Mouse (Mus musculus): ENCODE data around the gene Kat2a. TPM values are rescaled to one million over a fixed set of nuclear protein-coding genes. Genes with fewer than 3 reads are reported as not detected.
A peak's percentile ranks its signal among the peaks of the same experiment; 100 is the strongest.

The Kat2a gene
- polyA plus RNA-seq, 1 experiment from 2014 or later, result 65.2 TPM

DNA sequence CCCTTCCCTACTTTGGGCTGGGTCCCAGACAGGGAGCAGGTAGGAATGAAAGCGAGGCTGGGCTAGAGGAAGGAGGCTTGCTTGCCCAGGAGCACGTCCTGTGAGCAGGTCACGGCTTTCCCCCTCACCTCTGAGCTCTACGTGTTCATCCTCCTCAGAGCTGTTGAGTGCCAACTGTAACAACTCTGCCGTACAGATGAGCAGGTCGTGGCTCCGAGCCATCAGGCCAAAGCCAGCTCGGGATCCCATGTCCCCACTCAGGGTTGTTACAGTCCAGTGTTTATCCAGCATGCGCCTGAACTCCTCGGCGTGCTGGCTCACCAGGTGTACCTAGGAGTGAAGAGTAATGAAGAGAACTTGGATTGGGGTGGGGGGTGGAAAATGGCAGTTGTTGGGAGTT is 8.9 kb downstream of the Kat2a start:
- no peak overlapping the region for H3K4me3 ChIP-seq (replicated peaks)
- H3K4me2 ChIP-seq, result no peak overlapping the region
- H3K27ac ChIP-seq, result no peak overlapping the region
- H3K9me3 ChIP-seq, result no peaks in the 10 kb centered on the region
- peaks cover 6% of the 10 kb centered on the region for H3K4me1 ChIP-seq
- peaks cover 41% of the 10 kb centered on the region for H3K36me3 ChIP-seq (replicated peaks)
- WGBS, result 73% methylated on average over 11 of the region's 11 CpGs
- H3K27me3 ChIP-seq, result peaks cover 9% of the 10 kb centered on the region; the same call in 1 of the 2 replicates
- no peak overlapping the region for H3K9ac ChIP-seq
- no peak for ATAC-seq (ENCODE audit: low FRiP score)

DNA sequence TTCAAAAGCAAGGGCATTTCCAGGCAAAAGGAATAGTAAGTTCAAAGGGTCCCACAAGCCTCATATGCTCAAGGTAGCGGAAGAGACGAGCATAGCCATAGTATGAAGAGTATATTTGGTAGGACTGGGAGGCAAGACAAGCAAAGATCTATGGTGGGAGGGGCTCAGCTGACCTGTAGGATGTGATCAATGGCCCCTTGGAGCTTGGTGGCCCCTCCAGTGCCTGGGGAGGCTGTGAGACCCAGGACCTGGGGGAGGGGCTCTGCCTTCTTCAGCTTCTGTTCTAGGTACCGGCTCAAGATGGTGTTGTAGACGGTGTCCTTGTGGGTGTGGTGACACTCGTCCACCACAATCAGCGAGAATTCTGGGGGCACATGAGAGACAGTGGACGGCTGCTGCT is 9.4 kb downstream of the Kat2a start:
- H3K27me3 ChIP-seq, result peaks cover 9% of the 10 kb centered on the region; the same call in 1 of the 2 replicates
- peaks cover 6% of the 10 kb centered on the region for H3K4me1 ChIP-seq
- H3K4me3 ChIP-seq (replicated peaks), result no peak overlapping the region
- no peaks in the 10 kb centered on the region for H3K9me3 ChIP-seq
- peaks cover 37% of the 10 kb centered on the region for H3K36me3 ChIP-seq (replicated peaks)
- H3K4me2 ChIP-seq, result peak overlapping the region; percentile 29
- H3K27ac ChIP-seq, result no peak overlapping the region
- ATAC-seq (ENCODE audit: low FRiP score), result peak; percentile 14; the same call in 1 of the 2 replicates
- 53% methylated on average over 7 of the region's 7 CpGs for WGBS
- H3K9ac ChIP-seq, result no peak overlapping the region

DNA sequence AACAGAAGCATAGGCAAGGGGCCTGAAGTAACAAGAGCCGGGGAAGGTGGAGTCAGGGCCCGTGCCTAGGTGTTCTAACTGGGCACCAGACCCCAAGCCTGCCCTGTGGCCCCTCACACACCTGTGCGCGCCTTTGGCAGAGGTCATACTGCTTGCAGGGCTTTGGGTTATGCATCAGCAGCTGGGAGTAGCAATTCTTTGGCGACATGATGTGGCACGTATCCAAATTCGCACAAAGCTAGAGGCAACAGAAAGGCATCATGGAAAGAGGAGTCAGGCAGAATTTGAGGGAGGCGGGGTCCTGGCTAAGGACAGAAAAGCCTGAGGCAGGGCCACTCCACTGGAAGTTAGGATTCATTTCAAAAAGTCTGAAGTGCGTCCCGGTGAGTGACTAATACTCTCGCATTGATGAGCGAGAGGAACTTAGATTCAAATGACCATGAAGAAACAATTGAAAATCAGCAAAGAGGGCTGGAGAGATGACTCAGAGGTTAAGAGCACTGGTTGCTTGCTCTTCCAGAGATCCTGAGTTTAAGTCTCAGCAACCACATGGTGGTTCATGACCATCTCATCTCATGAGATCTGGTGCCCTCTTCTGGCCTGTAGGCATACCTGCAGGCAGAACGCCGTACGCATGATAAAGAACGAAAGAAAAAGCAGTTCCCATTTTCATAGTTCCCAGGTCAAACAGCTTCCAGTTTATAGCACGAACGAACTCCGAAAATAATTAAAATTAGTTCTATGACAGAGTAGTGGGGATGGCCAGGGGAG is 10.0 kb downstream of the Kat2a start:
- whole genome bisulfite sequencing, result 36% methylated on average over 19 of the region's 19 CpGs
- Histone ChIP-seq H3K4me3 (replicated peaks) (no peak overlapping the region), H3K27ac (no peak overlapping the region), H3K27me3 (peaks cover 9% of the 10 kb centered on the region; the same call in 1 of the 2 replicates), H3K9me3 (no peaks in the 10 kb centered on the region), H3K9ac (no peak overlapping the region), H3K4me2 (peak overlapping the region; percentile 29), H3K4me1 (peaks cover 6% of the 10 kb centered on the region), H3K36me3 (replicated peaks) (peaks cover 30% of the 10 kb centered on the region)
- 0 out of 2 replicates have a peak, but pooled peaks have one; percentile 20 for ATAC-seq (ENCODE audit: low FRiP score)

DNA sequence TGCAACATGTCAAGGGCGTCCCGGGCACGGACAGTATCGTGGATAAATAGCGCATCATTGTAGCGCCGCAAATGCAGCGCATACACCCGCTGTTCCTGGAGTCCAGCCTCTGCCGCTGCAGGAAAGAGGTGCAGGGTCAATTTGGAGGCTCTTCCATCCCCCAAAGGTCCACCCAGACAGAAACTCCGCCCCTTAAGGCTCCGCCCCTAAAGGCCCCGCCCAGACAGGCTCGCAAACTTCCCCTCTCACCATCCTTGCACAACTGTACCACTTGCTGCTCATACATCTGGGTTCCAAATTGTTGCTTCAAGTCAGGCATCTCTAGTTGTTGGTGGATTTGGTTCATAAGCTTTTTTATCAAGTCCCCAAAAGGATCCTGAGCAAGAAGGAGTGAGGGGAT is 11.0 kb downstream of the Kat2a start:
- WGBS, result 5% methylated on average over 14 of the region's 14 CpGs
- no peak for ATAC-seq (ENCODE audit: low FRiP score)

DNA sequence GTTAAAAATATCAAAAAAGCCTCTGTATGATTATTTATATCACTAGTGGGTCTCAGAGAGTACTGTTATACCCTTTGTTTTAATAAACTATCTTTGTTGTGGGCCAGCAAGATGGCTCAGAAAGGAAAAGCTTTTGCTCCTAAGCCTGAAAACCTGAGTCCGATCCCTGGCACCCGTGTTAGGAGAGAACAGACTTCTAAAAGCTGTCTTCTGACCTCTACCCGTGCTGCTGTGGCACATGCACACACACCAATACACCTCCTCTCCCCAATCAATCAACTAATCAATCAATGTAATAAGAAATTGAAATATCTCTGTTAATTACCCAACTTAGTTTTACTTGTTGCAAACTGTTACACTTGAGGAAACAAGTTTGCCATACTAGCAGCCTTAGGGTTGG is 11.6 kb downstream of the Kat2a start:
- no peak overlapping the region for H3K4me2 ChIP-seq
- peaks cover 9% of the 10 kb centered on the region; the same call in 1 of the 2 replicates for H3K27me3 ChIP-seq
- no peak overlapping the region for H3K4me3 ChIP-seq (replicated peaks)
- WGBS, result 78% methylated on average over 3 of the region's 3 CpGs
- no peak overlapping the region for H3K9ac ChIP-seq
- H3K36me3 ChIP-seq (replicated peaks), result peaks cover 15% of the 10 kb centered on the region
- peaks cover 6% of the 10 kb centered on the region for H3K4me1 ChIP-seq
- no peak overlapping the region for H3K27ac ChIP-seq
- no peak for ATAC-seq (ENCODE audit: low FRiP score)
- no peaks in the 10 kb centered on the region for H3K9me3 ChIP-seq

More for the DNA sequence above, 11.0 kb downstream of the Kat2a start:
- no peak overlapping the region for H3K9ac ChIP-seq
- H3K36me3 ChIP-seq (replicated peaks), result peaks cover 21% of the 10 kb centered on the region
- peak overlapping the region; percentile 39 for H3K4me2 ChIP-seq
- H3K27ac ChIP-seq, result no peak overlapping the region
- peaks cover 9% of the 10 kb centered on the region; the same call in 1 of the 2 replicates for H3K27me3 ChIP-seq
- peaks cover 6% of the 10 kb centered on the region for H3K4me1 ChIP-seq
- no peaks in the 10 kb centered on the region for H3K9me3 ChIP-seq
- H3K4me3 ChIP-seq (replicated peaks), result peak overlapping the region; percentile 5; the same call in 1 of the 2 replicates

DNA sequence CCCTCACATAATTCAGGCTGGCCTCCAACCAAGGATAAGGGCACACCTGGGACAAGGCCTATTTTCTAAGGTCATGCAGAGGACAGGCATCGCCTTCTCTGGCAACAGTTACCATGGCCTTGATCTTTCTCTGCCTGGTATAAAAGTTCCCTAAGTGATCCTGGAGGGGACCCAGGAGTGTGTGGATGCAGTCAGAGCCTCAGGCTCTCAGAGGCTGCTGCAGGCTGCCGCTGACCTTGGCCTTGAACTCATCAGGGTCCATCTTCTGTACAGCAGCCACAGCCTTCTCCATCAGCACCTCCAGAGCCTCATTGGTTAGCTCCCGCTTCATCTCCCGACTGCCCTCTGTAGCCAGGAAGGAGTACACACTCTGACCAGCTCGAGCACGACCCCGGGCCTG is 14.3 kb downstream of the Kat2a start:
- peaks cover 6% of the 10 kb centered on the region for H3K4me1 ChIP-seq
- H3K27me3 ChIP-seq, result peaks cover 21% of the 10 kb centered on the region
- H3K36me3 ChIP-seq (replicated peaks), result no peaks in the 10 kb centered on the region
- no peak for ATAC-seq (ENCODE audit: low FRiP score)
- no peak overlapping the region for H3K4me2 ChIP-seq
- no peaks in the 10 kb centered on the region for H3K9me3 ChIP-seq
- no peak overlapping the region for H3K27ac ChIP-seq
- WGBS, result 78% methylated on average over 7 of the region's 7 CpGs
- no peak overlapping the region for H3K9ac ChIP-seq
- H3K4me3 ChIP-seq (replicated peaks), result no peak overlapping the region

DNA sequence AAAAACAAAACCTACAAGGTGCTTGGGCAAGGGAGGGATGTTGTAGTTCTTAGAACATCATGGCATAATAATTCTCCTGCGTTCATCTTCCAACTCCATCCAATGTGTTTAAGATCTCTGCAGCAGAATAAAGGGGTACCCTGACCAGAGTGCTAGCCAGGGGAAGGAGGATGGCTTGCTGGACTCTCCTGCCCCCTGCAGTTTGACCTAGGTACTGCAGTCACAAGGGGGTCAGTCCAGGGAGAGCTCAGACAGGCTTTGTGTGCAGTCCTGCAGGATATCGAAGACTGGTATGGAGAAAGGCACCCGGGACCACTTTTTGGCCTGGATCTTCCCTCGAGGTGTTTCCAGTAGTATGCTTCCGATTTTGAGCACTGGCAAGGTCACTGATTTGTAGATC is 17.3 kb downstream of the Kat2a start:
- WGBS, result 34% methylated on average over 5 of the region's 5 CpGs
- Histone ChIP-seq H3K4me1 (peaks cover 12% of the 10 kb centered on the region), H3K4me2 (no peak overlapping the region), H3K9ac (no peak overlapping the region), H3K36me3 (replicated peaks) (no peaks in the 10 kb centered on the region), H3K27me3 (peaks cover 39% of the 10 kb centered on the region), H3K9me3 (no peaks in the 10 kb centered on the region), H3K27ac (no peak overlapping the region), H3K4me3 (replicated peaks) (no peak overlapping the region)
- no peak for ATAC-seq (ENCODE audit: low FRiP score)

DNA sequence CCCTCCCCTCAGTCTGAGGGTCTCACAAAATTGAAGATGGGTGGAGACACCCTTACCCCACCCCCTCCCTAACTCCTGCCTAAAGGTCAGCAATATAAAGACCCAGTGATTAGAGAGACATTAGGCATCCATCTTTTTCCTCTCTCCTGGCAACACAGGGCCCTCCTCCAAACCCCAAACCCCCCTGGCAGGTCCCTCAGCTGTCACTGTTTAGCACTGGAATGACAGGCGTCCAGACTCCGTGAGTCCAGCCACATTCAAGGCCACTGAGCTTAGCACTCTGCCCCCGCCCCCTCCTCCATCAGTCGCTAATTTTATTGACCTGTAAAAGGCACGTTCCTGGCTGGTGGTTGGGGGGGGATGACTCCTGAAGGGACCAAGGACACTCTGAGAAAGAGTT is 19.1 kb downstream of the Kat2a start:
- Histone ChIP-seq H3K9ac (no peak overlapping the region), H3K4me2 (no peak overlapping the region), H3K36me3 (replicated peaks) (no peaks in the 10 kb centered on the region), H3K4me3 (replicated peaks) (no peak overlapping the region), H3K27me3 (peaks cover 39% of the 10 kb centered on the region), H3K9me3 (no peaks in the 10 kb centered on the region), H3K27ac (no peak overlapping the region), H3K4me1 (peaks cover 12% of the 10 kb centered on the region)
- 36% methylated on average over 5 of the region's 5 CpGs for WGBS
- no peak for ATAC-seq (ENCODE audit: low FRiP score)

DNA sequence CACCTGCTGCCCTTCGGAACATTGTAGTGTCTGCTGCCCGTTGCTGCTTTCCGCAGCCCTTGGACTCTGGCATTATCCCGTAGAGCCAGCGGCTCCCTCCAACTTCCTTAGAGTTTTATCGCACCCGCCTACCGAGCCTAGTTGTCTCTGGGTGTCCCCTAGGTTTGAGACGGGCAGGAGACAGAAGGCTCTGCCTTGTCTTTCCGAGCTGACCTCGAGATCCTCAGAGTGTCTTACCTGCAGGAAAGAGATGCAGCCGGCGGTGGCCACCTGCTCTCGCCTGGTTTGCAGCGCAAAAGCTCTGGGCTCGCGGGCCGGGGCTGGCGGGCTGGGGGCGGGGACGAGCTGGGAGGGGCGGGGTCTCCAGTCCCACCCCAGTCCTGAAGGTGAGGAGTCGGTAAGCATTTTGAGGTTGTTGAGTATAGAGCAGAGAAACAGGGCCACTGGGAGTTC is 20.1 kb downstream of the Kat2a start, which contains the start of gene Zfp385c:
Gene Zfp385c (minus strand): TSS at position 292 of the 453 bp plus-strand sequence.
- H3K9ac ChIP-seq, result 0 out of 2 replicates have a peak within 1 kb of the TSS, but pooled peaks have one; percentile 25
- H3K9me3 ChIP-seq, result no peaks in the 10 kb centered on the region
- 2% methylated on average over 23 of the region's 23 CpGs for WGBS

DNA sequence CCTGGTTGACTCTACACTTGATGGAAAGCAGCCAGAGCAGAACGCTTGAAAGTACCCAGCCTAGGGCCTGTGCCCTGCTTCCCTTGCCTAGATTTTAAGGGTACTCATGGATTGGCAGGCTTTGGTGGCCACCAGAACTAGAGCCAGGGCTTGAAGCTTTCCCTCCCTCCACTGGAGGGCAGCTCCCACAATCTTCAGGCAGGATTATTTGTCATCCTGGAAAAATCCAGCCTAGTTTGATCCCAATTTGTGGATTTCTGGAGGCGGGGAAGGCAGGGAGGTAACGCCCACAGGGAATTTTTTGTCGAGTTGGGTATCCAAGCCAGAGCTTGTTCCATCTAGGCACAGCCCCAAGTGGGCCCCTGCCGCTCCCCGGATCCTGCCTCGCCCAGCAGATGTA is 21.9 kb downstream of the Kat2a start:
- H3K9me3 ChIP-seq, result no peaks in the 10 kb centered on the region
- no peak for ATAC-seq (ENCODE audit: low FRiP score)
- H3K27me3 ChIP-seq, result peaks cover 44% of the 10 kb centered on the region
- no peak overlapping the region for H3K27ac ChIP-seq
- 70% methylated on average over 7 of the region's 7 CpGs for WGBS
- no peak overlapping the region for H3K9ac ChIP-seq
- H3K4me3 ChIP-seq (replicated peaks), result no peak overlapping the region
- no peak overlapping the region for H3K4me2 ChIP-seq
- H3K36me3 ChIP-seq (replicated peaks), result no peaks in the 10 kb centered on the region
- H3K4me1 ChIP-seq, result peaks cover 12% of the 10 kb centered on the region

More for the DNA sequence above, 20.1 kb downstream of the Kat2a start, which contains the start of gene Zfp385c:
- H3K27ac ChIP-seq, result no peak within 1 kb of the TSS
- H3K4me1 ChIP-seq, result peaks cover 12% of the 10 kb centered on the region
- H3K4me2 ChIP-seq, result peak within 1 kb of the TSS; percentile 52
- peak within 1 kb of the TSS; percentile 29 for H3K4me3 ChIP-seq (replicated peaks)
- H3K27me3 ChIP-seq, result peaks cover 41% of the 10 kb centered on the region
- ATAC-seq (ENCODE audit: low FRiP score), result no peak
- no peaks in the 10 kb centered on the region for H3K36me3 ChIP-seq (replicated peaks)

DNA sequence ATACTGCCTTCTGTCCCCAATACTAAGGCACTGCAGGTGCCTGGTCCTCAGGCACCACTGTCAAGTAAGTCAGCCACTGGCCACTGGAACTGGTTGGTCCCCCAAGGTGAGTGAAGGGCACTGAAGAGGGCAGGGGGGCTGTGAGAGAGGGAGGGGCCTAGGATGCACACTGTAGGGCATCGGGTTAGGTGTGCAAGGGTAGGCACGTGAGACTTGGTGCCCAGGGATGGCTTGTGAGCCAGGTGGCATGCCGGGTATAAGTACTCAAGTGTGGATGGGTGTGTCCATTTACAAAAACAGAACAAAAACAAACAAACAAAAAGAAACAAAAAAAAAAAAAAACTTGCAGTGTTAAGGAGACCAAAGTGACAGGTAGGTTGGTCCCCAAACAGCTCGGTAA is 23.8 kb downstream of the Kat2a start:
- no peaks in the 10 kb centered on the region for H3K36me3 ChIP-seq (replicated peaks)
- no peak overlapping the region for H3K4me3 ChIP-seq (replicated peaks)
- H3K27me3 ChIP-seq, result peaks cover 37% of the 10 kb centered on the region
- no peak overlapping the region for H3K27ac ChIP-seq
- H3K4me2 ChIP-seq, result no peak overlapping the region
- no peak for ATAC-seq (ENCODE audit: low FRiP score)
- H3K9ac ChIP-seq, result no peak overlapping the region
- peaks cover 12% of the 10 kb centered on the region for H3K4me1 ChIP-seq
- WGBS, result 73% methylated on average over 4 of the region's 4 CpGs
- no peaks in the 10 kb centered on the region for H3K9me3 ChIP-seq

DNA sequence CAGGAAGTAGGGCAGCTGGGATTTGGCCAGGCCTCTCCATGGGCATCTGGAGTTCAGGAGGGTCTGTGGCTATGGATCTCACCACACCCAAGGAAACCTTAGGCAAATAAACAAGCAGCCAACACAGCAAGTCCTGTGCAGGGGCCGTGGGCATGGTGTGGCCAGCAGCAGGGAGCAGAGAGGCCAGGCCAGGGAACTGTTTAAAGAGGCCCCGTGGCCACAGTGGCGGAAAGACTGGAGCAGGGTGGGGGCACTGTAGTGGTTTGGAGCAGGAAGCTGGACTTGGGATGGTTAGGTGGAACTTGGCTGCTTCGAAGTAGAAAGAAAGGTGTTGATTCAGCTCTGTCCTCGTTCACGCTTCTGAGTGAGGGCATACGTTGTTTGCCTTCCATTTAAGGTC is 25.0 kb downstream of the Kat2a start:
- no peaks in the 10 kb centered on the region for H3K9me3 ChIP-seq
- H3K4me1 ChIP-seq, result peaks cover 6% of the 10 kb centered on the region
- no peak overlapping the region for H3K27ac ChIP-seq
- no peak overlapping the region for H3K9ac ChIP-seq
- WGBS, result 88% methylated on average over 7 of the region's 7 CpGs
- no peak overlapping the region for H3K4me3 ChIP-seq (replicated peaks)
- H3K36me3 ChIP-seq (replicated peaks), result no peaks in the 10 kb centered on the region
- H3K27me3 ChIP-seq, result peaks cover 25% of the 10 kb centered on the region
- ATAC-seq (ENCODE audit: low FRiP score), result no peak
- no peak overlapping the region for H3K4me2 ChIP-seq

DNA sequence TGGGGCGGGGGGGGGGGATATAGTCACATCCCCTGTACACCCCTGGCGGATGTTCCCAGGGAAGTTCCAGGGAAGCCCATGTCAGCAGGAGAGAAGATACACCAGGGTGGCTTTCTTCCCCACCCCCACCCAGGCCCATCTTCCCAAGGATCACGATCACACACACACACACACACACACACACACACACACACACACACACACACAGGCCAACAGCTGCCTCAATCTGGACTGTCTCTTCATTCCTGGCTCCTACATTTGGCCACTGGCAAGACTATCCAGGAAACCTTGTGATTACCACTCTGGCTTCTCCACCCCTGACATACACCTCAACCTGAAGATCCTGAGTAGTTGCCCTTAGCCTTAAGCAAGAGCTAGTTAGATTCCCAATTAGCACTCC is 26.9 kb downstream of the Kat2a start:
- 92% methylated on average over 3 of the region's 3 CpGs for WGBS
- Histone ChIP-seq H3K36me3 (replicated peaks) (no peaks in the 10 kb centered on the region), H3K9me3 (no peaks in the 10 kb centered on the region), H3K4me3 (replicated peaks) (no peak overlapping the region), H3K4me1 (no peaks in the 10 kb centered on the region), H3K27ac (no peak overlapping the region), H3K27me3 (peaks cover 6% of the 10 kb centered on the region), H3K9ac (no peak overlapping the region), H3K4me2 (no peak overlapping the region)
- ATAC-seq (ENCODE audit: low FRiP score), result no peak
